Mouse (Mus musculus) liver, postnatal 0 days (tissue): Measurements from ENCODE around the gene Mbnl2.

Experiments
- CTCF ChIP-seq: sonication (generic); IDR thresholded peaks from 2 replicates; pipeline ENCODE4 v1.5.1; 2016; ENCODE audit warnings: antibody characterized with exemption, low read depth
- EP300 ChIP-seq: IDR thresholded peaks from 2 replicates; pipeline ENCODE4 v1.6.1; 2016; ENCODE audit warnings: antibody characterized with exemption, low read depth, mild to moderate bottlenecking

- TF ChIP-seq CTCF (no peak), EP300 (no peak)
Measured at GRCm38 (mm10) chr14:120292617-120293195, 17.2 kb downstream of the Mbnl2 start.
